Mouse (Mus musculus) gastrocnemius, adult 2 months (tissue): ENCODE results near the gene Gm21972. TPM values are rescaled to one million over a fixed set of nuclear protein-coding genes. Genes with fewer than 3 reads are reported as not detected.

Source experiments
- DNase-seq: peaks from one replicate; pipeline ENCODE4 v3.0.0; 2022
- H3K27ac ChIP-seq: fragments of 200-600 bp; 2 replicates; pipeline ENCODE4 v1.8.1; 2022; ENCODE audit warnings: mild to moderate bottlenecking
- H3K4me3 ChIP-seq: fragments of 200-600 bp; 2 replicates; pipeline ENCODE4 v1.8.1; 2022; ENCODE audit warnings: mild to moderate bottlenecking, moderate library complexity
- CTCF ChIP-seq: fragments of 200-600 bp; IDR thresholded peaks from 2 replicates; pipeline ENCODE4 v1.8.1; 2022; ENCODE audit warnings: antibody characterized with exemption, mild to moderate bottlenecking, moderate library complexity
- intact Hi-C: fragments of 180-260 bp; cut with DNase I; formaldehyde crosslinking; loops from one replicate; pipeline ENCODE4 v1.15.1; 2025
- long read RNA-seq, 2 experiments: library from polyadenylated mRNA; stranded (forward); transcript quantifications; one replicate each; pipeline ENCODE4 v2.0.0; 2021
- total RNA-seq, 2 experiments: library from RNA; stranded (reverse); gene quantifications; 2 replicates each; pipeline ENCODE4 v1.2.3; 2021

Gm21972 gene
- total RNA-seq = under 1 TPM in 1 of 2 experiments, not detected in 1; 0.97 TPM
- long read RNA-seq, experiment 1 = 0 reads
- long read RNA-seq, experiment 2 = 0 reads

GRCm38 (mm10) chr1:86133337-86133736, at the start of gene Gm21972:
Gm21972 (plus strand) TSS chr1:86133637.
- H3K27ac ChIP-seq = no peak within 1 kb of the TSS
- TF ChIP-seq CTCF = no peak
- no peak for DNase-seq
- intact Hi-C loops = no loop called here
- no peak within 1 kb of the TSS for H3K4me3 ChIP-seq

- intact Hi-C loops = no loop called here
- Histone ChIP-seq H3K4me3 (no peak overlapping the region), H3K27ac (no peak overlapping the region)
- no peak for DNase-seq
- TF ChIP-seq CTCF = peak; percentile 4; the same call in 1 of the 2 replicates
Observed at GRCm38 (mm10) chr1:86094413-86094812, 39.0 kb upstream of the Gm21972 start.

GRCm38 (mm10) chr1:86105054-86105453, 28.4 kb upstream of the Gm21972 start:
- no peak overlapping the region for H3K4me3 ChIP-seq
- no peak for TF ChIP-seq CTCF
- no peak for DNase-seq
- no peak overlapping the region for H3K27ac ChIP-seq
- intact Hi-C loops = no loop called here

- intact Hi-C loops = no loop called here
- peak; percentile 37 for DNase-seq
- peak; percentile 21; the same call in 1 of the 2 replicates for TF ChIP-seq CTCF
- H3K4me3 ChIP-seq = no peak within 1 kb of the TSS
- H3K27ac ChIP-seq = peak within 1 kb of the TSS; percentile 10; the same call in 1 of the 2 replicates
Observed at GRCm38 (mm10) chr1:86111779-86112178, 21.7 kb upstream of the Gm21972 start, which contains the start of gene Htr2b. Htr2b (minus strand) TSS chr1:86111970.

- Histone ChIP-seq H3K4me3 (no peak overlapping the region), H3K27ac (no peak overlapping the region)
- no peak for TF ChIP-seq CTCF
- intact Hi-C loops = no loop called here
- no peak for DNase-seq
Observed at GRCm38 (mm10) chr1:86114141-86114540, 19.3 kb upstream of the Gm21972 start.

GRCm38 (mm10) chr1:86119549-86119948, 13.9 kb upstream of the Gm21972 start:
- intact Hi-C loops = no loop called here
- Histone ChIP-seq H3K27ac (no peak overlapping the region), H3K4me3 (no peak overlapping the region)
- no peak for DNase-seq
- TF ChIP-seq CTCF = no peak

- no peak overlapping the region for H3K27ac ChIP-seq
- no peak for DNase-seq
- no peak for TF ChIP-seq CTCF
- intact Hi-C loops = no loop called here
- no peak overlapping the region for H3K4me3 ChIP-seq
Observed at GRCm38 (mm10) chr1:86126036-86126435, 7.4 kb upstream of the Gm21972 start.

- intact Hi-C loops = no loop called here
- no peak overlapping the region for H3K4me3 ChIP-seq
- H3K27ac ChIP-seq = no peak overlapping the region
- TF ChIP-seq CTCF = no peak
- no peak for DNase-seq
Observed at GRCm38 (mm10) chr1:86135315-86135714, 1.9 kb downstream of the Gm21972 start.

GRCm38 (mm10) chr1:86141081-86141480, 7.6 kb downstream of the Gm21972 start:
- no peak for DNase-seq
- intact Hi-C loops = no loop called here
- no peak overlapping the region for H3K27ac ChIP-seq
- H3K4me3 ChIP-seq = no peak overlapping the region
- TF ChIP-seq CTCF = no peak

GRCm38 (mm10) chr1:86143165-86143564, 9.7 kb downstream of the Gm21972 start:
- no peak overlapping the region for H3K27ac ChIP-seq
- no peak overlapping the region for H3K4me3 ChIP-seq
- no peak for TF ChIP-seq CTCF
- intact Hi-C loops = no loop called here
- DNase-seq = no peak

- intact Hi-C loops = no loop called here
- TF ChIP-seq CTCF = peak; percentile 32
- peak; percentile 24 for DNase-seq
- Histone ChIP-seq H3K27ac (peak overlapping the region; percentile 8; the same call in 1 of the 2 replicates), H3K4me3 (no peak overlapping the region)
Observed at GRCm38 (mm10) chr1:86144001-86144944, 10.8 kb downstream of the Gm21972 start.

GRCm38 (mm10) chr1:86146293-86146692, 12.9 kb downstream of the Gm21972 start:
- Histone ChIP-seq H3K4me3 (no peak overlapping the region), H3K27ac (no peak overlapping the region)
- intact Hi-C loops = no loop called here
- no peak for TF ChIP-seq CTCF
- no peak for DNase-seq

GRCm38 (mm10) chr1:86147557-86147956, 14.1 kb downstream of the Gm21972 start:
- intact Hi-C loops = no loop called here
- no peak overlapping the region for H3K27ac ChIP-seq
- H3K4me3 ChIP-seq = no peak overlapping the region
- no peak for TF ChIP-seq CTCF
- peak; percentile 40 for DNase-seq

- Histone ChIP-seq H3K4me3 (no peak overlapping the region), H3K27ac (no peak overlapping the region)
- DNase-seq = no peak
- intact Hi-C loops = no loop called here
- no peak for TF ChIP-seq CTCF
Observed at GRCm38 (mm10) chr1:86148161-86148560, 14.7 kb downstream of the Gm21972 start.
